Mouse (Mus musculus) central nervous system, embryonic 11.5 days (tissue): ENCODE data around the gene Gm21738. TPM values are rescaled to one million over a fixed set of nuclear protein-coding genes. Genes with fewer than 3 reads are reported as not detected.

Source experiments
- polyA plus RNA-seq: library from polyadenylated mRNA; depleted of rRNA; stranded (reverse); fragments of >200 nt; gene quantifications from 2 replicates; pipeline ENCODE4 v1.2.3, GENCODE M21; 2012; rRNA removed

Gene Gm21738
- 0.52 TPM in 1 of 2 replicates, not detected in the other for polyA plus RNA-seq

GRCm38 (mm10) chr14:19418830-19419229 lies at the start of gene Gm21738:
Gene Gm21738 (minus strand): TSS chr14:19418930.

Other genes with a start within 250 kb of the Gm21738 start
- gene Gm2244, start 131.0 kb upstream of the Gm21738 start, polyA plus RNA-seq: 0.07 TPM in 1 of 2 replicates, not detected in the other
- gene Gm2237, start 166.2 kb upstream of the Gm21738 start, polyA plus RNA-seq: 8.7 and 18.4 TPM in 2 replicates
- gene Gm5458, start 183.7 kb upstream of the Gm21738 start, polyA plus RNA-seq: not detected in 2 replicates